Mouse (Mus musculus): ENCODE measurements at regions not wholly inside any gene's neighbourhood (a gene's known extent, or its start where the extent isn't known, plus 50 kb on each side); places are given as distances from the start of the nearest gene placed in this dataset.

- DNase-seq: no peak
- intact Hi-C loops (cut with DNase I): no loop called here
Measured at GRCm38 (mm10) chr8:88972993-88973690, 70.8 kb downstream of the Sall1 start.

GRCm38 (mm10) chr8:88958843-88959242 is 85.1 kb downstream of the Sall1 start:
- intact Hi-C loops (cut with DNase I): no loop called here
- DNase-seq: no peak

- intact Hi-C loops (cut with DNase I): no loop called here
- no peak for DNase-seq
Measured at GRCm38 (mm10) chr8:88953178-88953577, 90.8 kb downstream of the Sall1 start.

GRCm38 (mm10) chr8:88951829-88952155 is 92.2 kb downstream of the Sall1 start:
- intact Hi-C loops (cut with DNase I): no loop called here
- no peak for DNase-seq

- intact Hi-C loops (cut with DNase I): no loop called here
- DNase-seq: no peak
Measured at GRCm38 (mm10) chr8:88951145-88951828, 92.7 kb downstream of the Sall1 start.

GRCm38 (mm10) chr8:88949975-88950374 is 94.0 kb downstream of the Sall1 start:
- intact Hi-C loops (cut with DNase I): loop anchor here (10.0 kb wide), 1 partner anchor 625 kb away; no protein-coding TSS in a partner anchor
- DNase-seq: no peak

- peak; percentile 35 to 36 for DNase-seq
- intact Hi-C loops (cut with DNase I): loop anchor here (10.0 kb wide), 1 partner anchor 626 kb away; no protein-coding TSS in a partner anchor
Measured at GRCm38 (mm10) chr8:88948981-88949380, 95.0 kb downstream of the Sall1 start.

GRCm38 (mm10) chr8:88948328-88948727 is 95.6 kb downstream of the Sall1 start:
- DNase-seq: no peak
- intact Hi-C loops (cut with DNase I): loop anchor here (10.0 kb wide), 1 partner anchor 626 kb away; no protein-coding TSS in a partner anchor

GRCm38 (mm10) chr8:88947384-88947783 is 96.6 kb downstream of the Sall1 start:
- no peak for DNase-seq
- intact Hi-C loops (cut with DNase I): loop anchor here (10.0 kb wide), 1 partner anchor 627 kb away; no protein-coding TSS in a partner anchor

- intact Hi-C loops (cut with DNase I): loop anchor here (10.0 kb wide), 1 partner anchor 629 kb away; no protein-coding TSS in a partner anchor
Measured at GRCm38 (mm10) chr8:88945656-88946055, 98.3 kb downstream of the Sall1 start.

GRCm38 (mm10) chr8:88944038-88944437 is 99.9 kb downstream of the Sall1 start:
- intact Hi-C loops (cut with DNase I): loop anchor here (10.0 kb wide), 1 partner anchor 631 kb away; no protein-coding TSS in a partner anchor
- no peak for DNase-seq

More at GRCm38 (mm10) chr8:88945656-88946055, 98.3 kb downstream of the Sall1 start:
- DNase-seq: no peak

- intact Hi-C loops (cut with DNase I): no loop called here
Measured at GRCm38 (mm10) chr8:88939071-88939746, 104.8 kb downstream of the Sall1 start.

GRCm38 (mm10) chr8:88934708-88935107 is 109.3 kb downstream of the Sall1 start:
- no peak for DNase-seq
- intact Hi-C loops (cut with DNase I): no loop called here

More at GRCm38 (mm10) chr8:88939071-88939746, 104.8 kb downstream of the Sall1 start:
- DNase-seq: no peak

- DNase-seq: no peak
- intact Hi-C loops (cut with DNase I): no loop called here
Measured at GRCm38 (mm10) chr8:88931050-88931449, 112.9 kb downstream of the Sall1 start.

GRCm38 (mm10) chr8:88930370-88930769 is 113.6 kb downstream of the Sall1 start:
- DNase-seq: no peak
- intact Hi-C loops (cut with DNase I): no loop called here

GRCm38 (mm10) chr8:88928675-88929377 is 115.1 kb downstream of the Sall1 start:
- intact Hi-C loops (cut with DNase I): no loop called here
- no peak for DNase-seq

GRCm38 (mm10) chr8:88922840-88923239 is 121.1 kb downstream of the Sall1 start:
- intact Hi-C loops (cut with DNase I): no loop called here
- peak; percentile 37 to 49 for DNase-seq

- peak in 1 of 2 experiments; percentile 3 for DNase-seq
- intact Hi-C loops (cut with DNase I): no loop called here
Measured at GRCm38 (mm10) chr8:88921967-88922366, 122.0 kb downstream of the Sall1 start.

- no peak for DNase-seq
- intact Hi-C loops (cut with DNase I): no loop called here
Measured at GRCm38 (mm10) chr8:88919282-88919681, 124.7 kb downstream of the Sall1 start.

- peak; percentile 34 to 60 for DNase-seq
- intact Hi-C loops (cut with DNase I): no loop called here
Measured at GRCm38 (mm10) chr8:88916064-88916463, 127.9 kb downstream of the Sall1 start.

- intact Hi-C loops (cut with DNase I): no loop called here
- no peak for DNase-seq
Measured at GRCm38 (mm10) chr8:88914657-88915056, 129.3 kb downstream of the Sall1 start.
